Mouse (Mus musculus) forebrain, embryonic 15.5 days (tissue): ENCODE data around the gene Fth1. TPM values are rescaled to one million over a fixed set of nuclear protein-coding genes. Genes with fewer than 3 reads are reported as not detected.

Experiments used
- ATAC-seq: fragments of 200-750 bp; cut with Nextera tagmentation; replicated peaks from 2 replicates; pipeline ENCODE4 v1.8.0; 2017; ENCODE audit warnings: mild to moderate bottlenecking, moderate TSS enrichment, moderate library complexity
- H3K27ac ChIP-seq: fragments of 300-500 bp; sonication (generic); replicated peaks from 2 replicates; pipeline ENCODE4 v1.5.1; 2015; ENCODE audit warnings: mild to moderate bottlenecking, inconsistent platforms
- H3K27me3 ChIP-seq: fragments of 300-500 bp; sonication (generic); 2 replicates; pipeline ENCODE4 v1.6.1; 2015; ENCODE audit warnings: inconsistent platforms
- H3K36me3 ChIP-seq: fragments of 300-500 bp; sonication (generic); 2 replicates; pipeline ENCODE4 v1.6.1; 2015; ENCODE audit warnings: mild to moderate bottlenecking, inconsistent platforms
- H3K4me1 ChIP-seq: fragments of 300-500 bp; sonication (generic); 2 replicates; pipeline ENCODE4 v1.6.1; 2015; ENCODE audit warnings: inconsistent platforms
- H3K4me2 ChIP-seq: fragments of 300-500 bp; sonication (generic); replicated peaks from 2 replicates; pipeline ENCODE4 v1.6.1; 2015; ENCODE audit warnings: mild to moderate bottlenecking, inconsistent platforms
- H3K4me3 ChIP-seq: fragments of 300-500 bp; sonication (generic); 2 replicates; pipeline ENCODE4 v1.5.1; 2015; ENCODE audit warnings: mild to moderate bottlenecking, inconsistent platforms
- H3K9ac ChIP-seq: fragments of 300-500 bp; sonication (generic); replicated peaks from 2 replicates; pipeline ENCODE4 v1.6.1; 2015; ENCODE audit warnings: mild to moderate bottlenecking, inconsistent platforms
- H3K9me3 ChIP-seq: fragments of 300-500 bp; sonication (generic); 2 replicates; pipeline ENCODE4 v1.6.1; 2016; ENCODE audit warnings: inconsistent platforms
- WGBS: fragments of 180-500 bp; shearing (Covaris S2); methylation state at CpG from one replicate; pipeline ENCODE4 v1.1.7; 2015; ENCODE audit warnings: mixed read lengths; 5-methylcytosine and 5-hydroxymethylcytosine counted together
- polyA plus RNA-seq: library from polyadenylated mRNA; unstranded; fragments of >200 nt; fragmentation: Nextera tagmentation; extraction: Ambion mirVana; gene quantifications from 2 replicates; pipeline ENCODE4 v1.2.1, GENCODE M21; 2015

Gene Fth1
- polyA plus RNA-seq, 1 experiment from 2014 or later = 1,516 TPM

DNA sequence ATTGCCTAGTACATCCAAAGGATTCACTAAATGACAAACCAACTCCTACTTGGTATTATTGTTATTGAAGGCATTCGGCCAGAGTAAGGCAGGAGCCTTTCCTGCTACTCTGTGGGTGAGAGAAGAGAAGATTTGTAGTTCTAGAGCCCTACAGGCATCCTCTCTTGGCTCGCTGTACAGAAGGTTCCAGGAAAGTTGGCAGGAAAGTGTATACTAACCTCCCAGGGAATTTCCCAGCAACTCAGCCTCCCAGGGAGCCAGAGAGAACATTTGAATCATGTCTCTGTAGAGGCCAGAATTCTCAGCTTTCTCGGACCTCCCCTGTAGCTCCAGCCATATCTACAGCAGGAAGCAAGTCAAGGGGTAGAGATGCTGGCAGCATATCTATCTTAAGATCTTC, 33.4 kb upstream of the Fth1 start:
- no peak overlapping the region for H3K4me2 ChIP-seq
- no peak overlapping the region for H3K27ac ChIP-seq
- 87% methylated on average over 3 of the region's 3 CpGs for WGBS
- H3K4me1 ChIP-seq = no peaks in the 10 kb centered on the region
- no peaks in the 10 kb centered on the region for H3K9me3 ChIP-seq
- H3K4me3 ChIP-seq = no peak overlapping the region
- ATAC-seq = no peak
- no peak overlapping the region for H3K9ac ChIP-seq
- H3K27me3 ChIP-seq = no peaks in the 10 kb centered on the region
- no peaks in the 10 kb centered on the region for H3K36me3 ChIP-seq

DNA sequence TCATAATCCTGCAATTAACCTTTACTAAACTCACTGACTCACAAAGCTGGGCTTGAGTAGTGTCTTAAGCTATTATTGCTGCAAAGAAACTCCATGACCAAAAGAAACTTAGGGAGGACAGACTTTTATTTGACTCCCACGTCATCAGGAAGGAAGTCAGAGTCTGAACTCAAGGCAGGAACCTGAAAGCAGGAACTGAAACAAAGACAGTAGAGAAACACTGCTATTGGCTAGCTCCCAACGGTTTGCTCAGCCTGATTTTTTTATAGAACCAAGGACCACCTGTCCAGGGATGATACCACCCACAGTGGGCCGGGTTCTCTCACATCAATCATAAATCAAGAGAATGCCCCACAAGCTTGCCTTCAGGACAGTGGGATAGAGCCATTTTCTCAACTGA, 28.0 kb upstream of the Fth1 start:
- Histone ChIP-seq H3K4me3 (no peak overlapping the region), H3K27ac (no peak overlapping the region), H3K4me2 (no peak overlapping the region), H3K36me3 (no peaks in the 10 kb centered on the region), H3K9ac (no peak overlapping the region), H3K9me3 (no peaks in the 10 kb centered on the region), H3K27me3 (no peaks in the 10 kb centered on the region), H3K4me1 (peaks cover 10% of the 10 kb centered on the region)
- ATAC-seq = no peak
- WGBS = 64% methylated on average over 3 of the region's 3 CpGs

DNA sequence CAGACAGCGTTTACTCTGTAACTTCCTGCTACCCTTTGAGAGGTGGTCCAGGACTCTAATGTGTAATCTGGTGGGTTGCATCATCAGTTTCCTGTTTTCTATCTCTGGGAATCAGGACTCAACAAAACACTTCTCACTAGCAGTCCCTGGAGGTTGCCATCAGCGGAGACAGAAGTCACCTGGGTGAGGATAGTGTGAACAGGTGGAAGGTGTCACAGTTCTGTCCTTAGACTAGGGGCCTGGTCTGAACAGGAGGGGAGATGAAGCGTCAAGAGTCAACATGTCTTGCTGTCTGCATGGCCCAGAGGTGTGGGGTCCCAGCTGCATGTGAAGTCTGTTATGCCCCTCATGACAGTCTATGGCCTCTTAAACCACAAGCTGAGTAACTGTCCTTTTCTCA, 27.5 kb upstream of the Fth1 start:
- ATAC-seq = no peak
- peaks cover 10% of the 10 kb centered on the region for H3K4me1 ChIP-seq
- H3K9ac ChIP-seq = no peak overlapping the region
- H3K27me3 ChIP-seq = no peaks in the 10 kb centered on the region
- H3K27ac ChIP-seq = no peak overlapping the region
- whole genome bisulfite sequencing = 89% methylated on average over 3 of the region's 3 CpGs
- H3K9me3 ChIP-seq = no peaks in the 10 kb centered on the region
- H3K4me3 ChIP-seq = no peak overlapping the region
- no peak overlapping the region for H3K4me2 ChIP-seq
- H3K36me3 ChIP-seq = no peaks in the 10 kb centered on the region

DNA sequence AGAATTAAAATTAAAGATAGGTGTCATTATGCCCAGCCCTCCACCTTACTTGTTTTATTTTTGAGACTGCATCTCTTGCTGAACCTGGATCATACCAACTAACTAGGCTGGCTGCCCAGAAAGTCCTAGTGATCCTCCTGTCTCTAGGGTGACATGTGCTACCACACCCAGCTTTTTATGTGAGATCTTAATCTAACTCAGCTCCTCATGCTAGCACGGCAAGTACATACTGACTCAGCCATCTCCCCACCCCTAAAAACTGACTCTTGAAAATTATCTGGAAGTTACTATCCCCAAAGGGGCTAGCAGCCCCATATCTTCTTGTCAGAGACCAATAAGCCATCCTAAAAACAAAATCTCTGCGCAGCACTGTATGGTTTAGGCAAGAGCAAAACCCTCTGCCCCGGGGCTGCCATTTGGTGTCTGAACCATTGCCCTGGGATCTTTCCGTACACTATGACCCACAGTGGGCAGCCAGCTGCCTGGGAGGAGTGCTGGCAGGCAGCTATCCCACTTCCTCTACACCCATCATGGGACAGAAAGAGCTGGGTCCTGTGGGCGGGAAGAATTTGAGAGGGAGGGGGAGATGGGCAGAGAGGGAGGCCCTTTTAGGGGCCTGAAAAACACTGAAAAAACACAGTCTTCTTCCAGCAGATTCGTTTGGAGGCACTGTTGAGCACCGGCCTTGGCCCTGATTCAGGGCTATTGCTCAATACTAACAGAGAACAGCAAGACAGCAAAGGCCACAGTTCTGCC, 26.2 kb upstream of the Fth1 start:
- no peaks in the 10 kb centered on the region for H3K36me3 ChIP-seq
- no peak overlapping the region for H3K4me3 ChIP-seq
- peak overlapping the region; percentile 15; the same call in 1 of the 2 replicates for H3K27ac ChIP-seq
- 0 out of 2 replicates have a peak, but pooled peaks have one; percentile 51 for ATAC-seq
- H3K4me1 ChIP-seq = peaks cover 10% of the 10 kb centered on the region
- peak overlapping the region; percentile 13; the same call in 1 of the 2 replicates for H3K9ac ChIP-seq
- WGBS = 43% methylated on average over 7 of the region's 7 CpGs
- H3K4me2 ChIP-seq = no peak overlapping the region
- no peaks in the 10 kb centered on the region for H3K27me3 ChIP-seq
- no peaks in the 10 kb centered on the region for H3K9me3 ChIP-seq

DNA sequence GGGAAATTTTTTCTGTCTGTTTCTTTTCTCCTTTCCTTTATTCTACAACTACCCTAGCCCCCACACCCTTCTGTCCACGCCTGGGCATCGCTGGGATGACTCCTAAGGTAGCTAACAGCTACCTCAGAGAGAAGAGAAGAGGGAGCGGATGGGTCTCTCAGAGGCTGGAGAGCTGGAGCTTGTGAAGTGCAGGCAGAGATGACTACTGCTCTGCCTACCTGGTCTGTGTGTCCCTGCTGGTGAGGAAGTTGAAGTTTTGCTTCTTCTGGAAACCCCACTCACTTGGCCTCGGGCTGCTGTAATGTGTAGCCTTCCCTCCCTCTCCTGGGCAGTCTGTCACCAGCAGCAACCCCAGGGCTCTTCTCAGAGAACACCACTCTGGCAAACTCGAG, 25.6 kb upstream of the Fth1 start:
- Histone ChIP-seq H3K4me2 (no peak overlapping the region), H3K4me1 (peaks cover 10% of the 10 kb centered on the region), H3K27ac (no peak overlapping the region; the same call in 1 of the 2 replicates), H3K9me3 (no peaks in the 10 kb centered on the region), H3K27me3 (no peaks in the 10 kb centered on the region), H3K9ac (no peak overlapping the region; the same call in 1 of the 2 replicates), H3K4me3 (no peak overlapping the region), H3K36me3 (no peaks in the 10 kb centered on the region)
- ATAC-seq = no peak
- 52% methylated on average over 5 of the region's 5 CpGs for WGBS

DNA sequence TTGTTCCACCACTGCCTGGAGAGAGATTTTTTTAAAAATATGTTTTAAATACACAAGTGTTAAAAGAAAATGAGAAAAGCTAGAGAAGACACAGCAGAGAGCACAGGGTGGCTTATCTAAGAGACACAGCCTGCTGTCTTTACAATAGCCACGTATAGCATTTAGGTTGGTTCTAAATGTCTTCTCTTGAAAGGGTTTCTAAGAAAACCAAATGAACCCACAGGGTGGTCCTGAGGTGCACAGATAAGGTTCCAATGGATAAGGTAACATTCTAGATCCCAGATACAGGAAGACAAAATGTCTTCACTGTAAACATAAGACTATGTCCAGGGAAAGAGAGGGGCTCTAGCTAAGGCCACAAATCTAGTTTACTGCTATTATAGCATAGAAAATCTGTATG, 25.0 kb upstream of the Fth1 start:
- no peak overlapping the region for H3K27ac ChIP-seq
- H3K36me3 ChIP-seq = no peaks in the 10 kb centered on the region
- H3K4me2 ChIP-seq = no peak overlapping the region
- peaks cover 10% of the 10 kb centered on the region for H3K4me1 ChIP-seq
- H3K4me3 ChIP-seq = no peak overlapping the region
- no peaks in the 10 kb centered on the region for H3K27me3 ChIP-seq
- no peak for ATAC-seq
- H3K9me3 ChIP-seq = no peaks in the 10 kb centered on the region
- WGBS = 74% methylated on average over 1 of the region's 1 CpGs
- no peak overlapping the region for H3K9ac ChIP-seq

DNA sequence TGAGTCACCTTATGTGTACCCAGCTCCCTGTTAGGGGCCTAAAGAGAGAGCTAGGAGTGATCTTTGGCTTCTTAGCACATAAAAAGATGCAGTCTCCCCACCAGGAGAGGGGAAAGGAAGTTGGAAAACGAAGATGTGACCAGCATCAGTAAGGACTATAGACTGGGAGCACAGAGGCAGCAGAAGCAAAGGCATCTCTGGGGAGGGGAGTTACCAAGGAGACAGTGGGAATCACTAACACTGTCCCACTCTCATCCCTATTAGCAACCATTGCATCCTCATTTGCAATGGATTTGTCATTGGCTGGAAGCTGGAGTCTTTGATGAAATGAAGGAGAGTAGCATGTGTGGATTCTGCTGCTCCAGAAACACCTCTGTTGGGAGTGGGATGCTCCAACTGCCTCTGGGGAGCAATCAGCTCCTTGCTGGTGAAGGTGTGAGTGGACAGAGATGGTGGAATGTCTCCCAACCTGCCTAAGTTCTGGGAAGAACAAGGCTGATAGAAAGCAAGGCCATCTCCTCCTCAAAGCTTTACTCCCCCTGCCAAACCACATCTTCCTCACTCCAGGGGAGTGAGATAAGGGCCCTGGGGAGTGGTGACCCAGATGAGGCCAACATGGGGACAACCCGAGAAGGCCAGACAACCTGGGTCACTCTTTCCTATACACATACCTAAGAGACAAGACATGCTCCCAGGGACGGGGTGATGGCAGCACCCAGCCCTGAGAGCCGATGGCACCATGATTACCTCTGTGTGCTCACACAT, 23.6 kb upstream of the Fth1 start:
- H3K4me3 ChIP-seq = no peak overlapping the region
- H3K9me3 ChIP-seq = no peaks in the 10 kb centered on the region
- no peak overlapping the region for H3K4me2 ChIP-seq
- no peak overlapping the region for H3K9ac ChIP-seq
- no peak overlapping the region for H3K27ac ChIP-seq
- peaks cover 10% of the 10 kb centered on the region for H3K4me1 ChIP-seq
- H3K27me3 ChIP-seq = no peaks in the 10 kb centered on the region
- H3K36me3 ChIP-seq = no peaks in the 10 kb centered on the region
- no peak for ATAC-seq
- 82% methylated on average over 4 of the region's 4 CpGs for WGBS

DNA sequence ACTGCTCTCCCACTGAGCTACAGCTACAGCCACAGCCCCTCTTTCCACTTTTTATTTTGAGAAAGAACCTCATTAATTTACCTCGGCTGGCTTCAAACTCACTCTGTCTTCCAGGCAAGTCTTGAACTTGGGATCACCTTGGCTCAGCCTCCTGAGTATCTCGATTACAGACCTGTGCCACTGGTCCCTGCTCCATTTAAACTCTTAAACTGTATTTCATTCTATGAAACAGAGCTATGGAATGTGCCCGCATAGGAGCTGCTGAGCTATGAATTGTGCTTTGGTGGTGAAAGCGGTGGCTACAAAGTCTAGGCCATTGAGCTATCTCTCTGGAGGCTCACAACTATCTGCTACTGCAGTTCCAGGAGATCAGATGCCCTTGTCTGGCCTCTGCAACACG, 22.4 kb upstream of the Fth1 start:
- Histone ChIP-seq H3K4me3 (no peak overlapping the region), H3K27me3 (no peaks in the 10 kb centered on the region), H3K27ac (no peak overlapping the region), H3K9ac (no peak overlapping the region), H3K36me3 (no peaks in the 10 kb centered on the region), H3K4me2 (no peak overlapping the region), H3K9me3 (no peaks in the 10 kb centered on the region), H3K4me1 (peaks cover 10% of the 10 kb centered on the region)
- no peak for ATAC-seq
- whole genome bisulfite sequencing = 88% methylated on average over 5 of the region's 5 CpGs

DNA sequence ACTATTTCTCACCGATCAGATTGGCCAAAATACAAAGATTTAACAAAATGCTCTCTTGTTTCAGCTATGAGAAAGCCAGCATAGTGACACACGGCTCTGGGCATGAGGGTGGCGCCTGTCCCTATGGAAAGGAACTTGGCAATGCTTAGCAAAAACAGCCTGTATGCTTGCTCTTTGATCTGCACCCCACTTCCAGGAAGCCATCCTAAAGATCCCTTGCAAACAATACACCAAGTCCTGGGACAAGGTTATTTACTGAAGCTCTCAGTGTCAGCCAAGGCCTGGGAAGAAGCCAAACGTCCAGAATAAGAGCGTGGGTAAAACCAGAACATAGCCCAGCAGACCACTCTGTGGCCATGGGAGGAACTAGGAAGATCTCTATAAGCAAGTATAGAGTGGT, 19.6 kb upstream of the Fth1 start:
- Histone ChIP-seq H3K36me3 (no peaks in the 10 kb centered on the region), H3K4me2 (no peak overlapping the region), H3K27ac (no peak overlapping the region), H3K27me3 (no peaks in the 10 kb centered on the region), H3K9ac (no peak overlapping the region), H3K4me3 (no peak overlapping the region), H3K9me3 (no peaks in the 10 kb centered on the region), H3K4me1 (no peaks in the 10 kb centered on the region)
- WGBS = 72% methylated on average over 5 of the region's 5 CpGs
- no peak for ATAC-seq

DNA sequence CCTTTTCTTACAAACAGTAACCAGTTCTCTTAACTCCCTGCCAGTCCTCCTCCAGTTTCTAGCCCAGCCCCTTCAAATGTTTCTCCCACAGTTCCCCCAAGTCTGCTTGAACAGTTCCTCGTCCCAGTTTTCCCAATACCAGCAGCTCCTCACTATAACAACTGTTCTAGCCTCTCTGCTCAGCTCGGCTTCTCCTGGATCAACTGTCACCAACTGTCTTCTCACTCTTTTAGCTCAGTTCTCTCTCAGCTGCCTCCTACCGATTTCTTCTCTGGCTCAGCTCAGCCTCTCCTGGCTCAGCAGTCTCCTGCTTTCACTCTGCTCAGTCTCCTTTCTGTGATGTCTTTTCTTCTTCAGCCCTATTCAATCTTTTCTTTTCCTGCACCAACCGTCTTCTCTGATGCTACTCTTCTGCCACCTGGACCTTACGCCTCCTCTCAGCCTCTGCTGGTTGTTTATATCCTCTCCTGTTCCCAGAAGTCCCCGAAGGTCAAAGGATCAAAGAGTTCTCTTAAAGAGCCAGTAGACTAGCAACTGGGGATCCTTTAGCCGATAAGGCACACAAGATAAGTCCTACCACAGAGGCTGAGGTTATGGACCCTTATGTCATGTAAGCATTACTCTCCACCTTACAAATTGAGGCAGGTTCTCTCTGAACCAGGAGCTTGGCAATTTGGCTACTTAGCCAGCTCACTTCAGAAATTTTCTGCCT, 16.0 kb upstream of the Fth1 start:
- Histone ChIP-seq H3K4me1 (no peaks in the 10 kb centered on the region), H3K9me3 (no peaks in the 10 kb centered on the region), H3K9ac (no peak overlapping the region), H3K36me3 (no peaks in the 10 kb centered on the region), H3K4me2 (no peak overlapping the region), H3K27me3 (no peaks in the 10 kb centered on the region), H3K4me3 (no peak overlapping the region), H3K27ac (no peak overlapping the region)
- 33% methylated on average over 7 of the region's 7 CpGs for WGBS
- no peak for ATAC-seq

DNA sequence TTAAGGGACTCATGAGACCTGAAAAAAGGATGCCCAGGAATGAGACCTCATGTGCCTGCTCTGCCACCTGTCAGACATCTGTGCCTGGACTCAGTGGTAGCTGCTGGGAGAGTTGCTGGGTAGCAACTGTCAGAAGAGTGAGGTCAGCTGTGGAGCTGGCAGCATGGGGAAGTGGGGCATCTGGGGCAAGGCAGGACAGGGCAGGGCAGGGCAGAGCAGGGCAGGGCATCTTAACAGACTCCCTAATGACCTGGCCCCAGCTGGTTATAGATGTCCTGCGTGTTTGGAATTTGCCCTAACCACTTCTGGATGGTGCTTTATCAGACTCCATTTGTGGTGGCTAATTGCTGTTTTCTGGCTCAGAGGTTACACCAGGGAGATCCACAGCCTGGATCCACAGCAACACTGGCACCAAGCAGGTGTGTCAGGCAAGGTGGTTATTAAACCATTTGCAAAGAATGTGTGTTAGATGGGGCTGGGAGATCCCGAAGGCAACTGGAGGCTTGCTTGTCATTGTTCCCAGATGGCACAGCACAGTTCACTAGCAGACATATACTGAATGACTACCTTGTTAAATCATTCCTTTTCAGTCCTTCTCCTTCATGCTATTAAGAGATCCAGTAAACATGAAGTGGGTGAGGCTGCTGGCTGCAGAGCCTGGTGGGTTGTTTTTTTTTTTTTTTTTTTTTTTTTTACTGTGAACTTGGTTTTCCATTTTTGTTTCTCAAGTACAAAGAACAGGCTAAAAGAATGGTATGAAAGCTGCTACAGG, 14.1 kb upstream of the Fth1 start:
- H3K27ac ChIP-seq = no peak overlapping the region
- no peaks in the 10 kb centered on the region for H3K27me3 ChIP-seq
- 73% methylated on average over 2 of the region's 2 CpGs for WGBS
- no peaks in the 10 kb centered on the region for H3K36me3 ChIP-seq
- ATAC-seq = no peak
- no peaks in the 10 kb centered on the region for H3K9me3 ChIP-seq
- H3K4me3 ChIP-seq = no peak overlapping the region
- no peaks in the 10 kb centered on the region for H3K4me1 ChIP-seq
- no peak overlapping the region for H3K9ac ChIP-seq
- H3K4me2 ChIP-seq = no peak overlapping the region
